Mouse (Mus musculus) midbrain, embryonic 13.5 days (tissue): ENCODE measurements around the gene Pparg. TPM values are rescaled to one million over a fixed set of nuclear protein-coding genes. Genes with fewer than 3 reads are reported as not detected.

Experiments used
- ATAC-seq: fragments of 200-750 bp; cut with Nextera tagmentation; 2 replicates; pipeline ENCODE4 v1.8.0; 2017; ENCODE audit warnings: mild to moderate bottlenecking, moderate TSS enrichment, moderate library complexity
- H3K27ac ChIP-seq: fragments of 300-500 bp; sonication (generic); 2 replicates; pipeline ENCODE4 v1.5.1; 2015; ENCODE audit warnings: inconsistent platforms, mild to moderate bottlenecking, moderate library complexity
- H3K27me3 ChIP-seq: fragments of 300-500 bp; sonication (generic); 2 replicates; pipeline ENCODE4 v1.6.1; 2015; ENCODE audit warnings: mild to moderate bottlenecking, inconsistent platforms
- H3K36me3 ChIP-seq: fragments of 300-500 bp; sonication (generic); 2 replicates; pipeline ENCODE4 v1.6.1; 2015; ENCODE audit warnings: mild to moderate bottlenecking, inconsistent platforms
- H3K4me1 ChIP-seq: fragments of 300-500 bp; sonication (generic); replicated peaks from 2 replicates; pipeline ENCODE4 v1.6.1; 2015; ENCODE audit warnings: inconsistent platforms
- H3K4me2 ChIP-seq: fragments of 300-500 bp; sonication (generic); replicated peaks from 2 replicates; pipeline ENCODE4 v1.6.1; 2015; ENCODE audit warnings: moderate library complexity, mild to moderate bottlenecking, inconsistent platforms
- H3K4me3 ChIP-seq: fragments of 300-500 bp; sonication (generic); replicated peaks from 2 replicates; pipeline ENCODE4 v1.5.1; 2015; ENCODE audit warnings: mild to moderate bottlenecking, inconsistent platforms
- H3K9ac ChIP-seq: fragments of 300-500 bp; sonication (generic); replicated peaks from 2 replicates; pipeline ENCODE4 v1.6.1; 2015; ENCODE audit warnings: mild to moderate bottlenecking, inconsistent platforms
- H3K9me3 ChIP-seq: fragments of 300-500 bp; sonication (generic); 2 replicates; pipeline ENCODE4 v1.6.1; 2016; ENCODE audit warnings: mild to moderate bottlenecking, inconsistent platforms
- WGBS: fragments of 180-500 bp; shearing (Covaris S2); methylation state at CpG from one replicate; pipeline ENCODE4 v1.1.7; 2015; 5-methylcytosine and 5-hydroxymethylcytosine counted together
- polyA plus RNA-seq: library from polyadenylated mRNA; unstranded; fragments of >200 nt; fragmentation: Nextera tagmentation; extraction: Ambion mirVana; gene quantifications from 2 replicates; pipeline ENCODE4 v1.2.1, GENCODE M21; 2015

The Pparg gene
- polyA plus RNA-seq, 1 experiment from 2014 or later = 0.22 TPM

GRCm38 (mm10) chr6:115374871-115375852 lies 14.4 kb downstream of the Pparg start:
- H3K4me1 ChIP-seq = no peaks in the 10 kb centered on the region
- no peaks in the 10 kb centered on the region for H3K27me3 ChIP-seq
- ATAC-seq = no peak
- H3K4me2 ChIP-seq = no peak overlapping the region
- no peaks in the 10 kb centered on the region for H3K36me3 ChIP-seq
- no peak overlapping the region for H3K4me3 ChIP-seq
- H3K9me3 ChIP-seq = no peaks in the 10 kb centered on the region
- H3K9ac ChIP-seq = no peak overlapping the region
- WGBS = 89% methylated on average over 5 of the region's 5 CpGs
- no peak overlapping the region for H3K27ac ChIP-seq

- H3K36me3 ChIP-seq = no peaks in the 10 kb centered on the region
- no peak overlapping the region for H3K4me3 ChIP-seq
- no peaks in the 10 kb centered on the region for H3K27me3 ChIP-seq
- H3K9ac ChIP-seq = no peak overlapping the region
- no peaks in the 10 kb centered on the region for H3K9me3 ChIP-seq
- no peak for ATAC-seq
- 95% methylated on average over 5 of the region's 5 CpGs for whole genome bisulfite sequencing
- H3K4me2 ChIP-seq = no peak overlapping the region
- no peaks in the 10 kb centered on the region for H3K4me1 ChIP-seq
- H3K27ac ChIP-seq = no peak overlapping the region
Observed at GRCm38 (mm10) chr6:115380596-115380995, 19.8 kb downstream of the Pparg start.

- no peak overlapping the region for H3K9ac ChIP-seq
- H3K4me1 ChIP-seq = no peaks in the 10 kb centered on the region
- H3K4me2 ChIP-seq = no peak overlapping the region
- H3K4me3 ChIP-seq = no peak overlapping the region
- H3K9me3 ChIP-seq = no peaks in the 10 kb centered on the region
- H3K27me3 ChIP-seq = no peaks in the 10 kb centered on the region
- no peaks in the 10 kb centered on the region for H3K36me3 ChIP-seq
- no peak for ATAC-seq
- no peak overlapping the region for H3K27ac ChIP-seq
- 86% methylated on average over 5 of the region's 5 CpGs for WGBS
Observed at GRCm38 (mm10) chr6:115382712-115383111, 22.0 kb downstream of the Pparg start.

DNA sequence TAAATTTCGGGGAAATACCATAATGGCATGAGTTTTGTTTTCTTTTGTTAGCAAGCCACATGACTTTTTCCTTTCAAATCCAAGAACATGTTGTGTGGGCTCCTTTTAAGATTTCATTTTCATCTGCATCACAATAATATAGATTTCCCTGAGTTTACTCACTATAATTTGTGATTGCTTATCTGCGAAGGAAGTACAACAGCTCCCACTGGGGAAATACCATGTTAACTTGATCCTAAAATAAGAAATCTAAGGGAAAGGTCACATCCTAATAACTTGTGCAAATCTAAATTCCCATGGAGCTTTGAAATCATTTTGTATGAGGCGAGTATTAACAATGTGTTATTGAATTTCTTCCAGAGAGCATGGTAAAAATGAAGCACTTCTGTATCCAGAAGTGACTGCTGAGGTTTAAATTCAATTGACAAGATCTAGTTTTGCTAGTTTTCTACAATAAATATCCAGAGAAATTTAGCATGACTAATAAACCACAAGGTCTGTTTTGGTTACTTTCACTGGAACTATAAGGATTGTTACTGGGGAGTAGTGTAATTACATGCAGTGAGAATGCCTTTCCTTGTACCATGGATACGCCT lies 29.3 kb downstream of the Pparg start:
- no peaks in the 10 kb centered on the region for H3K9me3 ChIP-seq
- no peak overlapping the region for H3K4me3 ChIP-seq
- 76% methylated on average over 4 of the region's 4 CpGs for WGBS
- no peak overlapping the region for H3K27ac ChIP-seq
- no peaks in the 10 kb centered on the region for H3K36me3 ChIP-seq
- no peak overlapping the region for H3K9ac ChIP-seq
- ATAC-seq = no peak
- no peaks in the 10 kb centered on the region for H3K27me3 ChIP-seq
- no peak overlapping the region for H3K4me2 ChIP-seq
- H3K4me1 ChIP-seq = no peaks in the 10 kb centered on the region

- no peak for ATAC-seq
- Histone ChIP-seq H3K27me3 (no peaks in the 10 kb centered on the region), H3K9me3 (no peaks in the 10 kb centered on the region), H3K4me2 (no peak overlapping the region), H3K27ac (no peak overlapping the region), H3K4me1 (no peaks in the 10 kb centered on the region), H3K36me3 (no peaks in the 10 kb centered on the region), H3K9ac (no peak overlapping the region), H3K4me3 (no peak overlapping the region)
- 78% methylated on average over 3 of the region's 3 CpGs for WGBS
Observed at GRCm38 (mm10) chr6:115396911-115397310, 36.2 kb downstream of the Pparg start.

- no peak overlapping the region for H3K4me2 ChIP-seq
- H3K4me3 ChIP-seq = no peak overlapping the region
- H3K4me1 ChIP-seq = no peaks in the 10 kb centered on the region
- no peaks in the 10 kb centered on the region for H3K36me3 ChIP-seq
- no peaks in the 10 kb centered on the region for H3K27me3 ChIP-seq
- H3K27ac ChIP-seq = no peak overlapping the region
- H3K9me3 ChIP-seq = no peaks in the 10 kb centered on the region
- ATAC-seq = no peak
- WGBS = 48% methylated on average over 2 of the region's 2 CpGs
- no peak overlapping the region for H3K9ac ChIP-seq
Observed at GRCm38 (mm10) chr6:115404354-115404753, 43.6 kb downstream of the Pparg start.

- H3K27ac ChIP-seq = no peak overlapping the region
- H3K9ac ChIP-seq = no peak overlapping the region
- no peak overlapping the region for H3K4me3 ChIP-seq
- H3K4me1 ChIP-seq = no peaks in the 10 kb centered on the region
- H3K9me3 ChIP-seq = no peaks in the 10 kb centered on the region
- ATAC-seq = no peak
- H3K27me3 ChIP-seq = no peaks in the 10 kb centered on the region
- no peaks in the 10 kb centered on the region for H3K36me3 ChIP-seq
- 26% methylated on average over 1 of the region's 1 CpGs for WGBS
- no peak overlapping the region for H3K4me2 ChIP-seq
Observed at GRCm38 (mm10) chr6:115411477-115411876, 50.7 kb downstream of the Pparg start.

DNA sequence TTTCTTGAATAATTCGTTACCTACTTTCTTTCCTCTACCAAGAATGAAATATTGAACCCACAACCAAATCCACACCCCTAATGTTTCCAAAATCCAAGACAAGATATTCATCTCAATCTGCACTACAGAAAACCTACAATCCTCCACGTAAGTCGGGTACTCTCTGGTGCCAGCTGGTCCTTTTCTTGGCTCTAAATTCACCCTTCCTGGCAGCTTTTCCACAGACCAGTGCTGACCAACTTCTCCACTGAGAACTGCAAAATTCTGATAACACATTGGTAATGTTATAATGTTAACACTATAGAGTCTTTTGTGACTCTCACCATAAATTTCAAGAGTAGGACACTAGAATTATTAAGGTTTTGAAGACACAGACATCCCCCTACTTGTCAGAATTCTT lies 57.4 kb downstream of the Pparg start:
- Histone ChIP-seq H3K9ac (no peak overlapping the region), H3K4me3 (no peak overlapping the region), H3K36me3 (no peaks in the 10 kb centered on the region), H3K27ac (no peak overlapping the region), H3K27me3 (no peaks in the 10 kb centered on the region), H3K4me2 (no peak overlapping the region), H3K4me1 (no peaks in the 10 kb centered on the region), H3K9me3 (no peaks in the 10 kb centered on the region)
- no peak for ATAC-seq
- whole genome bisulfite sequencing = 93% methylated on average over 3 of the region's 3 CpGs

DNA sequence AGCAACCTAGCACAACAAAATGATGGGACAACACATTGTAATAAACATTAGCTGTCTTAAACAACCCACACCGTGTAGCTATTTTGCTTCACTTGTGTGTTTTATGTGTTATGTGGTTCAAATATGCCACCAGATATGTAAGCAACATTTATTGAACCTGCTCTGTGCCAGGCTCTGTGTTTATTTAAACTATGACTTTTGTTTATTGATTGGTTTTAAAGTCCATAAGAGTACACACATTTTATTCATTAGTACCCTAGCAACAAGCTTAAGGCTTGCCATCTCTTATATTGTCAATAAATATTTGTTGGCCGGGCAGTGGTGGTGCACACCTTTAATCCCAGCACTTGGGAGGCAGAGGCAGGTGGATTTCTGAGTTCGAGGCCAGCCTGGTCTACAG lies 58.2 kb downstream of the Pparg start:
- no peaks in the 10 kb centered on the region for H3K9me3 ChIP-seq
- H3K4me2 ChIP-seq = no peak overlapping the region
- H3K27ac ChIP-seq = no peak overlapping the region
- WGBS = 87% methylated on average over 3 of the region's 3 CpGs
- no peaks in the 10 kb centered on the region for H3K27me3 ChIP-seq
- H3K36me3 ChIP-seq = no peaks in the 10 kb centered on the region
- no peak overlapping the region for H3K9ac ChIP-seq
- H3K4me1 ChIP-seq = no peaks in the 10 kb centered on the region
- no peak overlapping the region for H3K4me3 ChIP-seq
- ATAC-seq = no peak

DNA sequence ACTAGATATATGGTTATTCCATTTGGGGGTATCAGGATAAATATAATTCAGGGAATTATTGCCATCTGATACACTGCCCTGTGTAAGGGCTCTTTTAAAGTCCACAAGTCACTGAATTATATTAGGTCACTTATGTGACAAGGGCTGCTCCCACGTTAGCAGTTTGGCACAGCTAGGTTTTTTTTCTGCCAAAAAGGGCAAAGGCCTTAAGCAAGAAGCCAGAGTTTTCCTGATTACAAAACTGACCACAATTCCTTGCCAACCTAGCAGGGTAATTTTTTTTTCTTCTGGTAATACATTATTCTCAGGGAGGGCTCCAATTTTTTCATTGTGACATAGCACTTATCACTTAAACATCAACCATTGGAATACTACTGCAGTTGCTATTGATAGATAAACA lies 60.2 kb downstream of the Pparg start:
- H3K4me3 ChIP-seq = no peak overlapping the region
- 82% methylated on average over 1 of the region's 1 CpGs for WGBS
- H3K27ac ChIP-seq = no peak overlapping the region
- no peak for ATAC-seq
- H3K36me3 ChIP-seq = no peaks in the 10 kb centered on the region
- H3K9me3 ChIP-seq = no peaks in the 10 kb centered on the region
- no peaks in the 10 kb centered on the region for H3K27me3 ChIP-seq
- no peak overlapping the region for H3K4me2 ChIP-seq
- no peaks in the 10 kb centered on the region for H3K4me1 ChIP-seq
- no peak overlapping the region for H3K9ac ChIP-seq

GRCm38 (mm10) chr6:115421665-115422064 lies 60.9 kb downstream of the Pparg start:
- Histone ChIP-seq H3K9ac (no peak overlapping the region), H3K27me3 (no peaks in the 10 kb centered on the region), H3K4me1 (no peaks in the 10 kb centered on the region), H3K9me3 (no peaks in the 10 kb centered on the region), H3K27ac (no peak overlapping the region), H3K4me2 (no peak overlapping the region), H3K36me3 (no peaks in the 10 kb centered on the region), H3K4me3 (no peak overlapping the region)
- no peak for ATAC-seq
- 86% methylated on average over 4 of the region's 4 CpGs for WGBS

- Histone ChIP-seq H3K27me3 (no peaks in the 10 kb centered on the region), H3K9me3 (no peaks in the 10 kb centered on the region), H3K4me3 (no peak overlapping the region), H3K36me3 (no peaks in the 10 kb centered on the region), H3K27ac (no peak overlapping the region), H3K4me2 (no peak overlapping the region), H3K9ac (no peak overlapping the region), H3K4me1 (no peaks in the 10 kb centered on the region)
- no peak for ATAC-seq
- 86% methylated on average over 3 of the region's 3 CpGs for WGBS
Observed at GRCm38 (mm10) chr6:115424433-115424832, 63.7 kb downstream of the Pparg start.
